Mouse (Mus musculus) kidney, adult 2 months (tissue): ENCODE data around the gene Grin2c.

ENCODE experiments used
- CTCF ChIP-seq: fragments of 200-500 bp; conservative IDR thresholded peaks from 2 replicates; pipeline ENCODE4 v1.5.1; 2011; ENCODE audit warnings: low read depth, mild to moderate bottlenecking, control low read depth, low read length, moderate library complexity, mixed read lengths; ENCODE audit not compliant: insufficient read depth, insufficient read length
- POLR2A ChIP-seq: fragments of 200-500 bp; IDR thresholded peaks from one replicate; pipeline ENCODE4 v1.6.1; 2011; ENCODE audit warnings: low read depth, low read length, control low read depth

- TF ChIP-seq POLR2A (no peak), CTCF (no peak)
These were observed 24.5 kb upstream of the Grin2c start for GRCm38 (mm10) chr11:115291503-115291902.
